Mouse (Mus musculus): ENCODE measurements around the gene Chchd4. TPM values are rescaled to one million over a fixed set of nuclear protein-coding genes. Genes with fewer than 3 reads are reported as not detected.

Chchd4 gene
- polyA plus RNA-seq, 1 experiment: not detected

DNA sequence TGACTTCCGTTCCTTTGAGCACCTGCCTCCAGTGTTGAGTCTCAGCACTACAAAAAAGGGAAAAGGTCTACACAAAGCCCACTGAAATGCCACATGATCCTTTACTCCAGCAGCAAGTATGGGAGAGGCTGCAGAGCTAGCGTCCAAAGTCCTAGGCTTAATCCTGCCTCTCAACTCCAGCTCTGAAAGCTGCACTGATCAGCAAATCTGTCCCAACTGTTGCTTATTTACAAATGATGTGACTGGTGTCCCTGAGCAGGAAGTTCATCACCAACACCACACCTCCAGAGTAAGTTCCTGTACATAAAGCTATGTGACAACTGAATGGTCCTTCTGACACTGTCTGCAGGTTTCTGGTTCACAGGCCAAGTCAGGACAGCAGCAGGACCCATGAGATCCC, 7.6 kb downstream of the Chchd4 start:
- WGBS: 79% methylated on average over 2 of the region's 2 CpGs
- Histone ChIP-seq H3K27ac (ENCODE audit: insufficient read depth, low read depth, low read length) (no peak overlapping the region), H3K4me1 (ENCODE audit: control insufficient read depth, insufficient read depth, low read length) (peaks cover 5% of the 10 kb centered on the region), H3K4me3 (ENCODE audit: insufficient read depth, low read depth, low read length) (no peak overlapping the region)
- no peak for TF ChIP-seq POLR2A (IDR thresholded peaks at IDR 0.05; ENCODE audit: insufficient read depth, low read depth, low read length)
- no peak for TF ChIP-seq CTCF (IDR thresholded peaks at IDR 0.05; ENCODE audit: insufficient read depth, low read depth, low read length)

DNA sequence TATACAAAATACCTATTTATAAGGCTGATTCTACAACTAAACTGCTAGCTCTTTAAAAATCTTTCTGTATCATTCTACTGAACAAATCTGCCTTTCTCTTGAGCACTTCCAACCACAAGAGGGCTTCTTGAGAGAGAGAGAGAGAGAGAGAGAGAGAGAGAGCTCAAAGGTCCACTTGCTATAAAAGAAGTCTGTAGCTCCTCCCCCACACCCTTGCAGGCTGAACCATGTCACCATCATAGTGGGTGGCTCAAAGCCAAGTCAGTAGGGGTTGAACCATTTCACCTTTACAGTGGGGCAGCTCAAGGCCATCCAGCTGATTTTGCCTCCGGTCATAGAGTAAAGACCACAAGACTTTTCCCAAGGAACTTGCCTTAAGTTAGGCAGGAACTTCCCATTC, 13.9 kb downstream of the Chchd4 start:
- 94% methylated on average over 1 of the region's 1 CpGs for WGBS
- no peaks in the 10 kb centered on the region for H3K4me1 ChIP-seq (ENCODE audit: control insufficient read depth, insufficient read depth, low read length)
- H3K27ac ChIP-seq (ENCODE audit: insufficient read depth, low read depth, low read length): no peak overlapping the region
- H3K4me3 ChIP-seq (ENCODE audit: insufficient read depth, low read depth, low read length): no peak overlapping the region
- TF ChIP-seq POLR2A (IDR thresholded peaks at IDR 0.05; ENCODE audit: insufficient read depth, low read depth, low read length): no peak
- no peak for TF ChIP-seq CTCF (IDR thresholded peaks at IDR 0.05; ENCODE audit: insufficient read depth, low read depth, low read length)

DNA sequence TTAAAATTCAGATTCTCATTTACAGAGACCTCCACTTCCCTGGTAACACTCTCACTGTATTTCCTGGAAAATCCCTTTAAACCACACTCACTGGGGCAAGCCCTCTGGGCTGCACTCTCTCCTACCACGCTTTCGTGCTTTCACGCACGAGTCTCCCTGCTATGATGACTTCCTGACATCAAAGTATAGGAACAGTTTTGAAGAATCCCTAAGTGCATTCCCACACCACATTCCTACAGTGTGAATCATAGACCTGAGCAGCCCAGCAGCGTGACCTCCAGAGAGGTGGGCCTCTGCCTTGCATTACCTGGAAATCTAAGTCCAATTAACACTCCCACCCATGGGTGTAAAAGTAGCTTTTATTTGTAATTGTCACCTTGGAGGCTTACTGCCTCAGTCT, 18.8 kb downstream of the Chchd4 start:
- TF ChIP-seq CTCF (IDR thresholded peaks at IDR 0.05; ENCODE audit: insufficient read depth, low read depth, low read length): no peak
- TF ChIP-seq POLR2A (IDR thresholded peaks at IDR 0.05; ENCODE audit: insufficient read depth, low read depth, low read length): no peak

DNA sequence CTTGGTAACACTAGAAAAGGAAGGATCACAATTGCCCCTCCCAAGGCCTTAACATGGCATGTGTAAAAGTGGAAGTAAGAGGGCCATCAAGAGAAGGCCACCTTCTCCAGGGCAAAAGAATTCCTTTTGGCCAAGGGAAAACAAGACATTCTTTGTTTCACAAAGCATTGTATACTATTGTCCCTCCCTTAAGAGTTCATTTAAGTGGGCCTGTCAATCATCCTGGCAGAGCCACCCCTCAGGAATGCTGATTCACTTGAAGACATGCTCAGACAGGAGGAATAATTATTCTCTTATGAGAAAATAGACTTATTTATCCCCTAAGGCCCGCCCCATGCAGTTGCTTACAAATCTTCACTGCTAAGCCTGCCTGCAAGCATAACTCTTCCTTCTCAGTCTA, 21.3 kb downstream of the Chchd4 start:
- no peak for TF ChIP-seq POLR2A (IDR thresholded peaks at IDR 0.05; ENCODE audit: insufficient read depth, low read depth, low read length)
- no peak for TF ChIP-seq CTCF (IDR thresholded peaks at IDR 0.05; ENCODE audit: insufficient read depth, low read depth, low read length)
- H3K4me3 ChIP-seq (ENCODE audit: insufficient read depth, low read depth, low read length): no peak overlapping the region
- 59% methylated on average over 1 of the region's 1 CpGs for WGBS
- no peaks in the 10 kb centered on the region for H3K4me1 ChIP-seq (ENCODE audit: control insufficient read depth, insufficient read depth, low read length)
- H3K27ac ChIP-seq (ENCODE audit: insufficient read depth, low read depth, low read length): no peak overlapping the region

More for the DNA sequence above, 18.8 kb downstream of the Chchd4 start:
- Histone ChIP-seq H3K4me1 (ENCODE audit: control insufficient read depth, insufficient read depth, low read length) (no peaks in the 10 kb centered on the region), H3K27ac (ENCODE audit: insufficient read depth, low read depth, low read length) (no peak overlapping the region), H3K4me3 (ENCODE audit: insufficient read depth, low read depth, low read length) (no peak overlapping the region)
- WGBS: 82% methylated on average over 5 of the region's 5 CpGs

DNA sequence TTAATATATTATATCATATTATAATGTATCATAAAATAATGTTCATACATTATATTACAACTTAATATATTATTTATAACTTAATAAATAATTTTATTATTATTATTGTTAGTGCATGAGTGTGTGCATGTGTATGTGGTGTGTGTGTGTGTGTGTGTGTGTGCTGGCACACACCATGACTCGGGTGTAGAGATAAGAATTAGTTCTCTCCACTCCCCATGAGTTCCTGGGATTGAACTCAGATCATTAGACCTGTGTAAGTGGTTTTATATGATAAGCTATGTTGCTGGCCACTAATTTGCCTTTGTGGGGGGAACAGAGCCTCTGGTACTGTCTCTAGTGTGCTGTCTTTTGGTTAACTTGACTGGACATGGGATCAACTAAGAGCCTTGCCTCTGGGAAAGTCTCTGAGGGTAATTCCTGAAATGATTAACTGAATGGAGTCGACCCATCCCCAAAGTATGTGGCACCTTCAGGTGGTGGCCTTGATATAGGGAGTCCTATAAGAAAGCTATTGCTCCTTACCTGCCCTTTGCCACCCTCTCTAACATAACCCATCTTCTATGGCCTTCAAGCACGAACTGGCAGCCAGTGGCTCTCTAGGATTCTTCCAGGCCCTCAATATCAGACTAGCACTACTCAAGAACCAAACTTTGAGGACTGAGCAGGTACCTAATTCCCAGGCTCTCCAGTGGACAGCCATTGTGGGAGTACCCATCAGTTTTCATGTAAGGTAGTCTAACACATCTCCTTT, 23.7 kb downstream of the Chchd4 start:
- TF ChIP-seq POLR2A (IDR thresholded peaks at IDR 0.05; ENCODE audit: insufficient read depth, low read depth, low read length): no peak
- TF ChIP-seq CTCF (IDR thresholded peaks at IDR 0.05; ENCODE audit: insufficient read depth, low read depth, low read length): no peak
- H3K4me3 ChIP-seq (ENCODE audit: insufficient read depth, low read depth, low read length): no peak overlapping the region
- no peaks in the 10 kb centered on the region for H3K4me1 ChIP-seq (ENCODE audit: control insufficient read depth, insufficient read depth, low read length)
- H3K27ac ChIP-seq (ENCODE audit: insufficient read depth, low read depth, low read length): no peak overlapping the region
- WGBS: 50% methylated on average over 3 of the region's 3 CpGs

DNA sequence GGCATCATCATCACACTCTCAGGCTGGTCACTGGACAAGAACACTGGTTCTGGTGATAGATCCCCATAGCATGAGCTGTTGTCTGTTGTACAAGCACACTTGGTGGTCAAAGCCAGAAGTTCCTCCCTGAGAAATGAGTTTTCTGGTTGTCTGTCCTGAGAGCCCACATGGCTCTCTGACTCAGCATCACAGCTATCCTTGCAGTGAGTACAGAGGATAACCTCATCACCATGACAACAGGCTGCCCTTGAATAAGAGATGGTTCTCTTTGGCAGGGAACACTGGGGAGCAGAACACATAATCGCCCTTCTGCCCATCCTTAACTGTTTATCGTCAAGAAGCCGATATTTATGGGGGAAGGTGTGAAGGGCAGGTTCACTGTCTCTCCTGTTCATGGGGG, 28.0 kb downstream of the Chchd4 start:
- no peak for TF ChIP-seq POLR2A (IDR thresholded peaks at IDR 0.05; ENCODE audit: insufficient read depth, low read depth, low read length)
- no peak for TF ChIP-seq CTCF (IDR thresholded peaks at IDR 0.05; ENCODE audit: insufficient read depth, low read depth, low read length)
- peaks cover 6% of the 10 kb centered on the region; the same call in 1 of the 2 replicates for H3K4me1 ChIP-seq (ENCODE audit: control insufficient read depth, insufficient read depth, low read length)
- H3K27ac ChIP-seq (ENCODE audit: insufficient read depth, low read depth, low read length): no peak overlapping the region
- H3K4me3 ChIP-seq (ENCODE audit: insufficient read depth, low read depth, low read length): no peak overlapping the region
- 71% methylated on average over 3 of the region's 3 CpGs for WGBS

DNA sequence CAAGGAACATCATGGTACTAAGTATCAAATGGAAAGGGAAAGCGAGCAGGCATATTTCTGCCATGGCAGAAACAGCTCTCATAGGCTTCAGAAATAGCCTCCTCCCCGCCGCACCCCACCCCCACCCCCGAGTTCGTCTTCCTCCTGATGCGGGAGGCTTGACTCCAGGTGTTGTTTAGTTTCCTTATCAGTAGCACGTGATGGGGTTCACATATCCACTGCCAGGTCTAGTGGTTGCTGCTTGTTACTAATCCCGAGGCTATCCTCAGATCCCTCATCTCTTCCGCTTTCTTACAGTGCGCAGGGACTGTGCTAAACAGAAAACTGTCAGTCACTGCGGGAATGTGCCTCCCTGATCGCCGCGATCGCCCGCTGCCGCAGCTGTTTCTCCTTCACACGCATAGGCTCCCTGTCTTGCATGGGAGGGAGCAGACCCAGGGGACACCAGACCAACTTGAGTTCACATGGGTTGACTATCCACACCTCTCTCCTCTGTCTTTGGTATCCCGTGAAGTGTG, 32.1 kb downstream of the Chchd4 start:
- TF ChIP-seq CTCF (IDR thresholded peaks at IDR 0.05; ENCODE audit: insufficient read depth, low read depth, low read length) (no peak), POLR2A (IDR thresholded peaks at IDR 0.05; ENCODE audit: insufficient read depth, low read depth, low read length) (no peak)
- WGBS: 2% methylated on average over 19 of the region's 19 CpGs

DNA sequence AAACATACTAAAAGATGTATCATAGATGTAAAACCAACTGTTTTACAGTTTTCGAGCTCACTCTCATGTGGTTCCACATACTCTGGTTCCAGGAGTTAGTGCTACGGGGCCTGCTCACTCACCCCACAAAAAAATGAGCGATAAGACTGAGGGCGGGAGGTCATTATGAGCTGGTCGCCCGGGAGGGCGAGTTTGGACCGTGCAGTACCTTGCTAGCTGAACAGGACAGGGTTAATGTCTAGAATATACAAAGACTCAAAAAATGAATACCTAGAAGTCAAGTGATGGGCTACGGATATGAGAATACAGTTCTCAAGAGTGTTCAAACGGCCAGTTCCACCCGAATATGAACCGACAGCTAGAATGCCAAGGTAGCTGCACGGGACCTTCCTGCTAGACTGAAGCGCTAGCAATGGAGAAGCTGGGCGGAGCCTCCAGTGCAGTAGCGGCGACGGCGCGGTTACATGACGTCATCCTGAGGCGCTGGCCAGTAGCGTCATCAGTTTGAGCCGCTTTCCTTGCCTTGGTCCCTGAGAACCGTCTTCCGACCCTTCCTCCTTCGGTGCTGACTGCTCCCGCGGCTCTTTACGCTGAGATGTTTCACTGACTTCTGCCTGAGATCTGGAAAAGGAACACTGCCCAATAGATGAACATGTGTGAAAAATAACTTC, 32.7 kb downstream of the Chchd4 start:
- H3K4me3 ChIP-seq (ENCODE audit: insufficient read depth, low read depth, low read length): peak overlapping the region; percentile 53
- peaks cover 6% of the 10 kb centered on the region; the same call in 1 of the 2 replicates for H3K4me1 ChIP-seq (ENCODE audit: control insufficient read depth, insufficient read depth, low read length)
- peak overlapping the region; percentile 65; the same call in 1 of the 2 replicates for H3K27ac ChIP-seq (ENCODE audit: insufficient read depth, low read depth, low read length)
- WGBS: 2% methylated on average over 30 of the region's 30 CpGs
- TF ChIP-seq CTCF (IDR thresholded peaks at IDR 0.05; ENCODE audit: insufficient read depth, low read depth, low read length) (no peak), POLR2A (IDR thresholded peaks at IDR 0.05; ENCODE audit: insufficient read depth, low read depth, low read length) (peak; percentile 93)

More for the DNA sequence above, 32.1 kb downstream of the Chchd4 start:
- H3K4me3 ChIP-seq (ENCODE audit: insufficient read depth, low read depth, low read length): peak overlapping the region; percentile 53
- H3K4me1 ChIP-seq (ENCODE audit: control insufficient read depth, insufficient read depth, low read length): peaks cover 6% of the 10 kb centered on the region; the same call in 1 of the 2 replicates
- peak overlapping the region; percentile 61; the same call in 1 of the 2 replicates for H3K27ac ChIP-seq (ENCODE audit: insufficient read depth, low read depth, low read length)

DNA sequence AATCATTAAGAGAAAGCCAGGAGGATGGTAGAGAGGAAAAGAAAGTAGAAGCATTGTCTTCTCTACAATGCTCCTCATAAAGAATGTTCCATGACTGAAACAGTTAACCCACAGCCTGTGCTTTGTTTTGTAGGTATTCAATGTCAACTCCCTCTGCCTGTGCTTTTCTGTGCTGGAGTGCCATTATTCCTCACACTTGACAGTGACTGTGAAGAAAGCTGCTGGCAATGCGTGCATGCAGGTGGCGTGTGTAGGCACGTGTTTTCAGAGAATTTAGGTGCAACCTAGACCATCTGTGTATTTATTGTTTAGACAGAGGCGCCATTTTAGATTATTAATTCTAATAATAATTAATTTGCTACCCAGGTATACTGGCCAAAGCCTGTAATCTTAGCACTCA, 49.2 kb downstream of the Chchd4 start:
- TF ChIP-seq POLR2A (IDR thresholded peaks at IDR 0.05; ENCODE audit: insufficient read depth, low read depth, low read length) (no peak), CTCF (IDR thresholded peaks at IDR 0.05; ENCODE audit: insufficient read depth, low read depth, low read length) (no peak)
- no peaks in the 10 kb centered on the region for H3K4me1 ChIP-seq (ENCODE audit: control insufficient read depth, insufficient read depth, low read length)
- no peak overlapping the region for H3K27ac ChIP-seq (ENCODE audit: insufficient read depth, low read depth, low read length)
- no peak overlapping the region for H3K4me3 ChIP-seq (ENCODE audit: insufficient read depth, low read depth, low read length)
- whole genome bisulfite sequencing: 48% methylated on average over 4 of the region's 4 CpGs

All from olfactory bulb, adult 2 months (tissue).